Mouse (Mus musculus): ENCODE measurements around the gene Cacna1c. TPM values are rescaled to one million over a fixed set of nuclear protein-coding genes. Genes with fewer than 3 reads are reported as not detected.
"Not testable (repeated sequence)": the region's sequence is repeated elsewhere in the genome, so short reads cannot be mapped to it uniquely, and the experiment has no call there.

The Cacna1c gene
- polyA plus RNA-seq, 1 experiment from 2014 or later: 7.3 TPM

DNA sequence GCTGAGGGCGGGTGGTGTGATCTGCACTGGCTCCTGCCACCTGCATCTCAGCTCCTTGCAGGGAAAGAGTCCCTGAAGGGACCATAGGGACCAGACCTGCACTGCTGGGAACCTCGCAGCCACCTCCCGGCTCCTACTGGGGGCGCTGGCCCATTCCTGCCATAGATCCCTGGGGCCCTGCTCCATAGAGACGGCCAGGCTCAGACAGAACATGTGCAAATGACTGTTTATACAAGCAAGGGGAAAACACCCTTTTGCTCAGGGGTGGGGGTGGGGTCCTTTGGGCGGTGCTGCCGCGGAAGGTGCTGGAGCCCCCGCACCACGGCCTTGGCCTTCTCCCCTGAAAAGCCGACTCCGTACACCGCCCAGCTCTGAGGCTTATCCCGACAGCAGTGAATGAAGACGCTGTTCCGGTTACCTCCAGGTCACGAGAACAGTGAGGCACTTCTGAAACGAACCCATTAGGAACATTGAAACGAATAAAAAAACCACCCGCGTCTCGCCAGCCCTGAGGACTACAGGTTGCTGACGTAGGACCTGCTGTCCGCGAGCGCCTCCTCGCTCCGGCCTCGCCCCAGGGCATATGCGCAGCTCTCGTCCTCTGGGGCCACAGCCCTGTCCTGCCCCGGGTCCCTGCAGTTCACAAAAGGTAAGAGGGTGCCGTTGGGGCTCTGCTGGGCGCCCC lies 602.7 kb downstream of the Cacna1c start:
- Histone ChIP-seq H3K27me3 (peaks cover 23% of the 10 kb centered on the region; the same call in 1 of the 2 replicates), H3K4me2 (replicated peaks) (peak overlapping the region; percentile 87), H3K9ac (peak overlapping the region; percentile 23), H3K27ac (no peak overlapping the region), H3K36me3 (no peaks in the 10 kb centered on the region), H3K4me1 (peaks cover 14% of the 10 kb centered on the region), H3K9me3 (replicated peaks) (no peaks in the 10 kb centered on the region), H3K4me3 (peak overlapping the region; percentile 39)
- ATAC-seq (ENCODE audit: low FRiP score): peak; percentile 75
- WGBS: under 1% methylated on average over 34 of the region's 34 CpGs

DNA sequence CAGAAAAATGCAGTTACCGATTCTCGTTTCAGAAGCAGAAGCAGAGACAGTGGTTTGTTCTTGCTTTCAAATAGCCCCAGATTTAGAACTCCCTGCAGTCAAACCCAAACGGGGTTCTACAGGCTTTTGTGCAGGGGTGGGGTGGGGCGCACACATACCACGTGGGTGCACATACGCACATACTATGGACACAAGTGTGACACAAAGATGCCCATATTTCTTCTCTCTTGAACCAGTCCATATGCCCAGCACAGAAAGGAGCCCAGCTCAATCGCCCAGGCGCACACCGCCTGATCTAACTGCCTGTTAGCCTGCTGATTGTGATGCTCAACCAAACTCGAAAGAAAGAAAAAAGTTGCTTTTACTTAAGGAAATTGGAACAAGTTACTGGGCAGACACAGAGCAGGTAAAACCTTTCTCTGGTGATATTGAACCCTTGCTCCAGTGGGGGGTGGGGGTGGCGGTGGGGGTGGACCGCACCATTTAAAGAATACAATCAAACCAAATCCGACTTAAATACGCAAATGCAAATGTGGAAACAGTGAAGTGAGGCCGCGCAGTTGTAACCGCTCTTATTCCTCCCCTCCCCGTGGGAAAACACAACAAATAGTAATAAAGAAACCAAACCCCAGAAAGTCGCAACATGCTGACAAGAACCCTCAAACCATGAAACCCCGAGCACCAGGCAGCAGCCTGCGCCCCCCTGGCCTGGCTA lies 603.4 kb downstream of the Cacna1c start:
- Histone ChIP-seq H3K4me3 (peak overlapping the region; percentile 39), H3K27me3 (peaks cover 23% of the 10 kb centered on the region; the same call in 1 of the 2 replicates), H3K36me3 (no peaks in the 10 kb centered on the region), H3K9me3 (replicated peaks) (no peaks in the 10 kb centered on the region), H3K4me2 (replicated peaks) (peak overlapping the region; percentile 87), H3K27ac (no peak overlapping the region), H3K4me1 (peaks cover 14% of the 10 kb centered on the region), H3K9ac (peak overlapping the region; percentile 23)
- WGBS: 23% methylated on average over 21 of the region's 21 CpGs
- ATAC-seq (ENCODE audit: low FRiP score): no peak

DNA sequence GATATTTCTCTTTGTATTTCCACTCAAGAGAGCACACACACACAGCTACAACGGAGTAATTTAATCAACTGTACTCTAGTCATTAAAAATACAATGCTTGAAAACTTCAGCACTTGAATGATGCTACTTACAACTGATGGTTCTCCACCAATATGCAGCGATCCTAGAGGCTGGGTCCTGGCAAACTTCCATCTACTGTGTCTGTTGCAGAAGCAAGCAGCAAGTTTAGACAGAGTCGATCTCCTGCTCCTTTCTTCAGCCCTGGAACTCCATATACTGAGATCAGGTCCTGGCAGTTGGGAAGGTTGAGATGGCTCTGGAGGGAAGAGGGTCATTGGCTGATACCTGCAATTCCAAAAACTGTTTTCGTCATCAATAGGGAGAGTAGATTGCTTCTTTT lies 617.5 kb downstream of the Cacna1c start:
- not testable (repeated sequence) for H3K36me3 ChIP-seq; H3K4me3 ChIP-seq; ATAC-seq (ENCODE audit: low FRiP score); H3K4me1 ChIP-seq; H3K27ac ChIP-seq; H3K27me3 ChIP-seq; H3K9me3 ChIP-seq (replicated peaks); H3K4me2 ChIP-seq (replicated peaks); H3K9ac ChIP-seq
- 87% methylated on average over 4 of the region's 4 CpGs for WGBS

DNA sequence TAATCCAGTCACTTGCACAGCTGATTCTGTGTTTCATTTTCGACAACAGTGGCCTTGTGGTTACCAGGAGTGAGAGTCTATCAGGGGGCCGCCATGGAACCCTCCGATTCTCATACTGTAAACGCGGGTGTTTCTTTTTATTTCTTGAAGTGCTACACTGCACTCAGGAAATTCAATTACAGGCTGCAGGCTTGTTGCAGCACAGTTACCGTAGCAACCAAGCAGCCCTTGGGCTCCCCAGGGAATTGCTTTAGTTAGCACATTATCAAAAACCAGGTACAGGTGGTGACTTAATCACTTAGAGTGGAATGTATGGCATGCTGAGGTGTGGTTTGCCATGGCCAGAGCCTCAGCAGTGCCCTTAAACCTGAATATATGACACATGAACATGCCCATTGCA lies 621.9 kb downstream of the Cacna1c start:
- 79% methylated on average over 6 of the region's 6 CpGs for WGBS
- H3K27ac ChIP-seq: no peak overlapping the region
- ATAC-seq (ENCODE audit: low FRiP score): no peak

DNA sequence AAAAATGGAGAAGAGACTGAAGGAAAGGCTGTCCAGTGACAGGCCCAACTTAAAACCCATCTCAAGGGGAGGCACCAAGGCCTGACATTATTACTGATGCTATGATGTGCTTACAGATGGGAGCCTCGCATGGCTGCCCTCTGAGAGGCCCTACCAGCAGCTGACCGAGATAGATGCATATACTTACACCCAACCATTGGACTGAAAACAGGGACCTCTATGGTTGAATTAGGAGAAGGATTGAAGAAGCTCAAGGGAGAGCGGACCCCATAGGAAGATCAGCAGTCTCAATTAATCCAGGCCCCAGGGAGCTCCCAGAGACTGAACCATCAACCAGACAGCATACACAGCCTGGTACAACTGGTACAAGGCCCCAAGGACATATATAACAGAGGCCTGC lies 628.4 kb downstream of the Cacna1c start:
- no peak for ATAC-seq (ENCODE audit: low FRiP score)
- Histone ChIP-seq H3K9ac (no peak overlapping the region), H3K27ac (no peak overlapping the region), H3K4me1 (peaks cover 11% of the 10 kb centered on the region), H3K4me3 (no peak overlapping the region), H3K4me2 (replicated peaks) (no peak overlapping the region), H3K9me3 (replicated peaks) (no peaks in the 10 kb centered on the region), H3K27me3 (no peaks in the 10 kb centered on the region), H3K36me3 (no peaks in the 10 kb centered on the region)
- 90% methylated on average over 3 of the region's 3 CpGs for WGBS

More for the DNA sequence above, 621.9 kb downstream of the Cacna1c start:
- no peak overlapping the region for H3K9ac ChIP-seq
- no peak overlapping the region for H3K4me3 ChIP-seq
- H3K36me3 ChIP-seq: no peaks in the 10 kb centered on the region
- no peak overlapping the region for H3K4me2 ChIP-seq (replicated peaks)
- no peaks in the 10 kb centered on the region for H3K27me3 ChIP-seq
- H3K4me1 ChIP-seq: 0 out of 2 replicates have a peak, but pooled peaks cover 3% of the 10 kb centered on the region
- no peaks in the 10 kb centered on the region for H3K9me3 ChIP-seq (replicated peaks)

DNA sequence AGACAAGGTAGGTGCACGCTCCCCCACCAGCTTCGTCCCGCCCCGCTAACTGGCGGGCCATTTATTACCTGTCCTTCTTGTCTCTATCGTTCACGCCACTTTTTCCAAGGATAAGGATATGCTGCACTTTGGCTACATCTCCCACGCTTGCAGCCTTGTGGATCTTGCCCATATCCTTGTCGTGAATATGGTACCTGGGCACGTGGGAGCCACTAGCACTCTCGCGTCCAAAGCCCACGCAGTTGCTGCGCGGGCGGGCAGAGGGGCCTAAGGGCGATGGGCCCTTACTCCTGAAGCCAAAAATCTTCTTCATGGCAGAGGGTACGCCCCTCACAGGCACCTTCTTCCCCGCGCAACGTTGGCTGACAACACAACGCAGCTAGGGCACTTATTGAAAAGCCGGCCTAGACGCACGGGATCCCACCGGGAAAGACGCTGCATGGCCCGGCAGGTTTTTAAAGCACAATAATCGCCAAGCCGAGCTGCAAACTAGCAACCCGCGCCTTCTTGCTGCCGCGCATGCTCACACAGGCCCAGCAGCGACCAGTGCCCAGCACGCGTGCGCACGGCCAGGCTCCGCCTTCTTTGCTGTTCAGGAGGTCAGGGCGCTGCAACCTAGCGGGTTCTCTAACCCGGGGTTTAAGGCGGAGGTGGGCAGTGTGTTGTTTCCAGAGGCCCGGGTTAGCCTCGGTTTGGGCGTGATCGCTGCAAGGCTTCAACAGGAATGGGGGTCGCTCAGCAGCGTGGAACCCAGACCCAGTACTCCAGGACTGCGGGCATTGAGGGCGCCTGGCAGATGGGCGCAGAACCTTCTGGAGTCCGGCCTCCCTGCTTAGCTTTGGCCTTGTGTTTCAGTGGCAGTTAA lies 634.2 kb downstream of the Cacna1c start, which contains the start of gene Ankrd26:
TSS of gene Ankrd26 (minus strand) at position 482 of the 865 bp plus-strand sequence.
- ATAC-seq (ENCODE audit: low FRiP score): peak; percentile 98
- Histone ChIP-seq H3K9ac (peak within 1 kb of the TSS; percentile 83), H3K36me3 (peaks cover 20% of the 10 kb centered on the region), H3K27ac (peak within 1 kb of the TSS; percentile 82), H3K27me3 (no peaks in the 10 kb centered on the region), H3K4me2 (replicated peaks) (peak within 1 kb of the TSS; percentile 91), H3K9me3 (replicated peaks) (no peaks in the 10 kb centered on the region), H3K4me1 (peaks cover 30% of the 10 kb centered on the region), H3K4me3 (peak within 1 kb of the TSS; percentile 68)
- WGBS: 6% methylated on average over 54 of the region's 54 CpGs

DNA sequence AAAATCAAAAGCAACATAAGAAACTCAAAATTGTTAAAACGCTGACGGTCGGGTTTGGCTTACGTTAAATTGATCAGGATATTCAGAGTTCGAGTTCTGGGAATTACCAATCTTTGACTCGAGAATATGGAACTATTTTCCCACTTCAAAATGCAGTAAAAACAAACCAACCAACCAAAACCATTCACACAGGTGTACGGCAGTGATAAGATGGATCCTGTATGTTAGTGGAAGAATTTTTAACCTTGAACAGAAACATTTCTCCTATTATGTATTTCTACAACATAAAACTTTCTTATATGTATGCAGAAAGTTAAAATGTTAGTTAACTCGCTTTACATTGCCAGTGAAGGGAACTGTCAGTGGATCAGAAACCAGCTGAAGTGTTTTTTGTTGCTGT lies 635.0 kb downstream of the Cacna1c start:
- peak overlapping the region; percentile 83 for H3K9ac ChIP-seq
- no peak overlapping the region for H3K27ac ChIP-seq
- H3K27me3 ChIP-seq: no peaks in the 10 kb centered on the region
- peak overlapping the region; percentile 91 for H3K4me2 ChIP-seq (replicated peaks)
- H3K4me3 ChIP-seq: peak overlapping the region; percentile 68
- WGBS: 85% methylated on average over 8 of the region's 8 CpGs
- H3K36me3 ChIP-seq: peaks cover 26% of the 10 kb centered on the region
- no peaks in the 10 kb centered on the region for H3K9me3 ChIP-seq (replicated peaks)
- H3K4me1 ChIP-seq: peaks cover 30% of the 10 kb centered on the region
- no peak for ATAC-seq (ENCODE audit: low FRiP score)

DNA sequence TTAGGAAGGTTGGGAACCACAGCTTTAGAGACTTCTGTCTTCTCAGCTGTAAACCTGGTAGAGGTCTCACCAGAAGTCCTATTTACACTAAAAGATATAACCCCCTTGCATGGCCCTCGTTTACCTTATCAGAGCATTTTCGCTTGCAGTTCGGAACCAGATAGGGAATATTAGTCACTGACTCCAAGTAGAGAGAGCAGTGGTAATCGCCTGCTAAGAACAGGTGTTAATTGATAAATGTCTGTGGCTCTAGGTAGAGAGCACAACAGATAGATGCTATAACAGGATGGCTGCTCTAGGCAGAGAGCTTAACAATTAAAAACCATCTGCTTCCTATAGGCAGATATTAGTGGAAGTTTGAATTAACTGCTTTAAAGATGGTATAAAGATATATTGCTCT lies 657.6 kb downstream of the Cacna1c start:
- H3K27me3 ChIP-seq: no peaks in the 10 kb centered on the region
- H3K36me3 ChIP-seq: peaks cover 60% of the 10 kb centered on the region
- ATAC-seq (ENCODE audit: low FRiP score): no peak
- no peak overlapping the region for H3K4me2 ChIP-seq (replicated peaks)
- H3K9me3 ChIP-seq (replicated peaks): no peaks in the 10 kb centered on the region
- no peaks in the 10 kb centered on the region for H3K4me1 ChIP-seq
- no peak overlapping the region for H3K27ac ChIP-seq
- 96% methylated on average over 4 of the region's 4 CpGs for WGBS
- no peak overlapping the region for H3K9ac ChIP-seq
- no peak overlapping the region for H3K4me3 ChIP-seq

Other genes starting within 250 kb of the Cacna1c start
- 12.2 and 12.7 TPM in 2 replicates for gene Dcp1b, start 21.2 kb downstream of the Cacna1c start, polyA plus RNA-seq (2016; fragmentation: Nextera tagmentation; extraction: Ambion mirVana)
- gene Cacna2d4, start 40.1 kb upstream of the Cacna1c start, polyA plus RNA-seq (2016; fragmentation: Nextera tagmentation; extraction: Ambion mirVana): 0.04 TPM in 1 of 2 replicates, not detected in the other
- gene Lrtm2, start 134.3 kb upstream of the Cacna1c start, polyA plus RNA-seq (2016; fragmentation: Nextera tagmentation; extraction: Ambion mirVana): 0.68 and 0.80 TPM in 2 replicates
- 35.0 and 37.0 TPM in 2 replicates for gene Adipor2, start 221.3 kb upstream of the Cacna1c start, polyA plus RNA-seq (2016; fragmentation: Nextera tagmentation; extraction: Ambion mirVana)